In the genomic region with DNA sequence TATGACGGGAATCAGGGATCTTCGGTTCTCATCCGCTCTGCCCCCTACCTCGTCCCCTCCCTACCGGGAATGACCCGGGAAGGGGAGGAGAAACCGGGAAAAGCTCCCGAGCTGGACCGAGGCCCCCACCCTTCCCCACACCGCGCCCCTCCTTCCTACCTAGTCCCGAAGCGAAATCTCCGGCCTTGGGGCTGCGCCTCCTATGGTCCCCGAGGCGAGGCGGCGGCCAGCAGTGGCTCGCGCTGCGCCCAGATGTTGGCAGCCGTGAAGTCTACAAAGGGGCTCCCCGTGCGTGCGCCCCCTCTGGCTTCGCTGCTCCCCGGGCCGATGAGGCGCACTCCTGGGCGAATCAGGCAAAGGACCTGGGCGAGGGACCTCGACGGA, we compare ENCODE assay signal across 8 mouse cellular contexts. TPM values are rescaled to one million over a fixed set of nuclear protein-coding genes. Genes with fewer than 3 reads are reported as not detected.
DNase-seq lines count a peak whose midpoint lies in the region; ATAC-seq lines count a peak whose summit lies in the region.

No protein-coding gene starts in this region.

- intact Hi-C loops in heart, postnatal 14 days (cut with DNase I) = loop anchor here (5.0 kb wide), 1 partner anchor 96 kb away; a partner anchor contains a TSS

- peak overlapping the region; percentile 92 for H3K27ac ChIP-seq in forebrain, embryonic 11.5 days (ENCODE audit: low read depth, low read length)
- H3K27ac ChIP-seq in liver, embryonic 12.5 days = peak overlapping the region; percentile 94

- H3K36me3 ChIP-seq in forebrain, embryonic 11.5 days (ENCODE audit: control insufficient read depth, insufficient read depth, low read length) = no peaks in the 10 kb centered on the region
- H3K36me3 ChIP-seq in liver, embryonic 12.5 days = peaks cover 19% of the 10 kb centered on the region

- 0% methylated on average over 31 of the region's 34 CpGs for WGBS in forebrain, embryonic 11.5 days
- 2% methylated on average over 34 of the region's 34 CpGs for WGBS in liver, embryonic 12.5 days (ENCODE audit: insufficient replicate concordance)

- peak overlapping the region; percentile 90 for H3K4me2 ChIP-seq in forebrain, embryonic 11.5 days (ENCODE audit: low read depth, low read length, severe bottlenecking)
- H3K4me2 ChIP-seq in liver, embryonic 12.5 days = peak overlapping the region; percentile 93

- peak overlapping the region; percentile 90 for H3K9ac ChIP-seq in forebrain, embryonic 11.5 days (ENCODE audit: low read length)
- peak overlapping the region; percentile 82 for H3K9ac ChIP-seq in liver, embryonic 12.5 days

- H3K27me3 ChIP-seq in forebrain, embryonic 11.5 days (ENCODE audit: control insufficient read depth, insufficient read depth, low read length) = peaks cover 19% of the 10 kb centered on the region; the same call in 1 of the 2 replicates
- peaks cover 88% of the 10 kb centered on the region for H3K27me3 ChIP-seq in liver, embryonic 12.5 days (replicated peaks)

- peak overlapping the region; percentile 69 for H3K4me3 ChIP-seq in forebrain, embryonic 11.5 days (ENCODE audit: low read depth, low read length)
- H3K4me3 ChIP-seq in liver, embryonic 12.5 days = peak overlapping the region; percentile 76

- DNase-seq in heart, adult 8-10 months (ENCODE audit: low spot score) = peak; percentile 48
- no peak for DNase-seq in heart, postnatal 14 days
- DNase-seq in forebrain, embryonic 11.5 days (ENCODE audit: low spot score) = no peak
- DNase-seq in ovary, postnatal 14 days (ENCODE audit: low spot score) = no peak
- DNase-seq in urinary bladder, postnatal 14 days (ENCODE audit: low spot score) = no peak
- no peak for DNase-seq in T-cell, adult 2 months (ENCODE audit: low spot score)

- H3K9me3 ChIP-seq in forebrain, embryonic 11.5 days (ENCODE audit: control insufficient read depth, low read length) = no peaks in the 10 kb centered on the region
- H3K9me3 ChIP-seq in liver, embryonic 12.5 days (replicated peaks) = no peaks in the 10 kb centered on the region

- peak; percentile 16 for ATAC-seq in CD4-positive, CD25-positive, alpha-beta regulatory T cell, adult 4 months
- peak; percentile 35; the same call in 1 of the 2 replicates for ATAC-seq in forebrain, embryonic 11.5 days (replicated peaks; ENCODE audit: low FRiP score)
- peak; percentile 61 for ATAC-seq in liver, embryonic 12.5 days

- H3K4me1 ChIP-seq in forebrain, embryonic 11.5 days (replicated peaks; ENCODE audit: control insufficient read depth, insufficient read depth, low read length) = peaks cover 39% of the 10 kb centered on the region
- H3K4me1 ChIP-seq in liver, embryonic 12.5 days = peaks cover 68% of the 10 kb centered on the region

RNA-seq across cellular contexts. Expression of a gene that starts 1.1 kb away (rescaled TPM):
- 1 to 10 TPM; 3.8 to 6.2 (median 4.7) TPM for total RNA-seq in heart, adult 8-10 months (2022)
- total RNA-seq in heart, postnatal 14 days (2021) = 1 to 10 TPM; 4.1 to 5.1 TPM
- polyA plus RNA-seq in CD4-positive, CD25-positive, alpha-beta regulatory T cell, adult 4 months (2017; shearing (Covaris generic)) = 10 to 100 TPM; 34.4 to 35.5 TPM
- 5.4 and 5.9 TPM in 2 replicates for polyA plus RNA-seq in forebrain, embryonic 11.5 days (2014; fragmentation: Nextera tagmentation; extraction: Ambion mirVana)
- polyA plus RNA-seq in liver, embryonic 12.5 days (2016; fragmentation: Nextera tagmentation; extraction: Ambion mirVana) = 8.6 and 9.8 TPM in 2 replicates

RNA-seq across cellular contexts. Expression of a gene that starts 17.4 kb away (rescaled TPM):
- 10 to 100 TPM; 16.4 to 20.6 (median 19.2) TPM for total RNA-seq in heart, adult 8-10 months (2022)
- total RNA-seq in heart, postnatal 14 days (2021) = 10 to 100 TPM; 20.5 to 22.3 TPM
- polyA plus RNA-seq in CD4-positive, CD25-positive, alpha-beta regulatory T cell, adult 4 months (2017; shearing (Covaris generic)) = 10 to 100 TPM; 34.3 to 38.8 TPM
- polyA plus RNA-seq in forebrain, embryonic 11.5 days (2014; fragmentation: Nextera tagmentation; extraction: Ambion mirVana) = 43.4 and 45.7 TPM in 2 replicates
- polyA plus RNA-seq in liver, embryonic 12.5 days (2016; fragmentation: Nextera tagmentation; extraction: Ambion mirVana) = 26.4 and 29.6 TPM in 2 replicates
